Mouse (Mus musculus): ENCODE measurements around the gene Psap. TPM values are rescaled to one million over a fixed set of nuclear protein-coding genes. Genes with fewer than 3 reads are reported as not detected.
A peak's percentile ranks its signal among the peaks of the same experiment; 100 is the strongest.

Psap gene
- polyA plus RNA-seq, 1 experiment from 2014 or later, result 118 TPM

DNA sequence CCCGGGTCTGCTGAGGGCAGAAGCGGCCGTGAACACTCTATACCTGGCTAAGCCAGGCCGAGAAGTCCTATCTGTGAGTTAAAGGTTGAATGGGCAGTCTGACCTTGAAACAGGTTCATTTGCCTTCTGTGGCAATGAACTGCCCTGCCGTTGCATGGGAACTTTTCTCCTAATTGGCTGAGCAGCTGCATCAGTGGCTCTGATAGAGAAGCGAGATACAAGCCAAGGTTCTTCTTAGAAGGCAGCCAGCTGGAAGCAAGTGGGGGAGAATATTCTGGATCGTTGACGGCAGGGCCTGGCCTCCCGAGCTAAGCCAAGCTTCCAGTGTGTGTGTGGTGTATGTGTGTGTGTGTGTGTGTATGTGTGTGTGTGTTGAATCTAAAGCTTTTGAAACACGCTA, 12.2 kb upstream of the Psap start:
- H3K36me3 ChIP-seq, result no peaks in the 10 kb centered on the region
- no peaks in the 10 kb centered on the region for H3K27me3 ChIP-seq
- no peaks in the 10 kb centered on the region for H3K9me3 ChIP-seq (replicated peaks)
- no peak overlapping the region for H3K27ac ChIP-seq
- H3K4me1 ChIP-seq (replicated peaks), result peaks cover 32% of the 10 kb centered on the region
- H3K4me2 ChIP-seq, result no peak overlapping the region
- H3K9ac ChIP-seq, result no peak overlapping the region
- no peak for ATAC-seq (replicated peaks; ENCODE audit: insufficient number of reproducible peaks, insufficient read depth, low FRiP score, low read depth)
- 59% methylated on average over 10 of the region's 10 CpGs for WGBS
- no peak overlapping the region for H3K4me3 ChIP-seq

DNA sequence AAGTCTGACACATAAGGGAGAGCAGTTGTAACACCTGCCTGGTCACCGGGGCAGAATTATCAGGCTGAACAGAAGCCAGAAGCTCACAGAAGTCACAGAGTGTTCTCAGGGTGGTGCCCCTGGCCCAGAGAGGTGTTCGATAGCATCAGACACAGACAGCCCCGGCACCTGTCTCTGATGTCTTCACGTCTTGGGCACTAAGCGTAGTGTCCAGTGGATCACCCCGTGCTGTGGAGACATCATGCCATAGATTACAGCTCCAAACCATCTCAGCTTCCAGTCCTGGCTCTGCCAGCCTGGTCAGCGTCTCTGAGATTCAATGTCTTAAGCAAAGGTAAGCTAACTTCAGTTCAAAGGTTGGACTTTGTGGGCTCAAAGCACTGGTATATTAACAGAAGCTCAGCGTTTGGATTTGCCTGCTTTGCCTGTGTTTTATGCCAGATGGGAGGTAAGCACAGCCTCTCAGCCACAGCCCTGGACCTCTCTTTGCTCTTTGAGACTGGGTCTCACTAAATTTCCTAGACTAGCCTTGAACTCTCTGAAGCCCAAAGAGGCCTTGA, 10.5 kb upstream of the Psap start:
- Histone ChIP-seq H3K27me3 (no peaks in the 10 kb centered on the region), H3K4me1 (replicated peaks) (peaks cover 30% of the 10 kb centered on the region), H3K9ac (no peak overlapping the region), H3K27ac (no peak overlapping the region), H3K4me2 (no peak overlapping the region), H3K36me3 (no peaks in the 10 kb centered on the region), H3K4me3 (no peak overlapping the region), H3K9me3 (replicated peaks) (no peaks in the 10 kb centered on the region)
- 82% methylated on average over 8 of the region's 8 CpGs for WGBS
- ATAC-seq (replicated peaks; ENCODE audit: insufficient number of reproducible peaks, insufficient read depth, low FRiP score, low read depth), result no peak

DNA sequence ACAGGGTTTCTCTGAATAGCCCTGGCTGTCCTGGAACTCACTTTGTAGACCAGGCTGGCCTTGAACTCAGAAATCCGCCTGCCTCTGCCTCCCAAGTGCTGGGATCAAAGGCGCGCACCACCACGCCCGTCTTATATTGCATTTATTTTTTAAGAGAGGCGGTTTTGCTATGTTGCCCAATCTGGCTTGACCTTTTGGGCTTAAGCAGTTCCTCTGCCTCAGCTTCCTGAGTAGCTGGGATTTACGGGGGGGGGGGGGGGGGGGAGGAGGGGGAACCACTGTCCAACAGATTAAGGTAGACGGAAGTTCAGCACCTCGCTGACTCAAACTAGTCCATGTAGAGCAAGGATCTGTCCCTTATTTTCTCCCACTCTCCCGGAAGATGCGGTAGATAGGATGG, 8.7 kb upstream of the Psap start:
- Histone ChIP-seq H3K36me3 (no peaks in the 10 kb centered on the region), H3K4me2 (no peak overlapping the region), H3K4me3 (no peak overlapping the region), H3K9me3 (replicated peaks) (no peaks in the 10 kb centered on the region), H3K9ac (no peak overlapping the region), H3K27me3 (no peaks in the 10 kb centered on the region), H3K4me1 (replicated peaks) (peaks cover 31% of the 10 kb centered on the region), H3K27ac (no peak overlapping the region)
- 78% methylated on average over 11 of the region's 11 CpGs for WGBS
- ATAC-seq (replicated peaks; ENCODE audit: insufficient number of reproducible peaks, insufficient read depth, low FRiP score, low read depth), result no peak

DNA sequence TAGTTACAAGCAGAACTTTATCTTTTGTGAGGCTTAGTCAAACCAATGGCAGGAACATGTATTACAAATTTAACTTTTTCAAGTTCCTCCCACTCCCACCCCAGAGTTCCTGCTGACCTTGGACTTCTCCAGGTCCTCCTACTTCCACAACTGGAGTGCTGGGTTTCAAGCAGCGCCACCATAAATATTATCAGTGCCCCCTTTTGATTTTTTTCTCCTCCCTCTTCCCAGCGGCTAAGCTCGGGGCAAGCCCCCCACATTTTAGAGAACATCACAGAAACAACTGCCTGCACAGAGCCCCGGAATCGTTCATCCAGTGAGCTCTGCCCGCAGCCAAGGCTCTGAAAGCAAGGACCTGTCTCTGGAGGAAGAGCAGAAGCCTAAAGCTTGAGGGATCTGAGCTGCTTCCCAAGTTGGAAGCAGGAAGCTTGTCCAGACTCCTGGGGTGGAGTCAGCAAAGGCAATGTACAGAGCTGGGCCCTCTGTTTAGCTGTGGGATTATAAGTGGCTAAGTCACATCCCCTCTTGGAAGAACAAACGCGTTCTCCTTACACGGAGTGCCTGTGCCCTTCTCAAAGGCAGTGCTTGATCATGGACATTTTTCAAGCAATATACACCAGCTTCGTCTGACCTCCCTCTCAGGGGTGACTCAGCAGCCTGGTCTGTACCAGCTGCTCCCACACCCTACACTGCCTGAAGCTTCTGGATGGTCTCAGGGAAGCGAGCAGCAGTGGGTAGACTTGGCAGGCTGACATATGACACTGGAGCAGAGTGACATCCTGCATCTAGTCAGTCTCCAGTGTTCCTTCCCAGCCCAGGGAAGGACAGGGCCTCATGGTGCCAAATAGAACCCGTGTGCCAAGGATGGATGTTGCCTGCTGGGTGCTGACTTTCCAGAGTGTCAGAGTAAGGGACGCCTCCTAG, 8.0 kb upstream of the Psap start:
- Histone ChIP-seq H3K4me3 (no peak overlapping the region), H3K4me1 (replicated peaks) (peaks cover 31% of the 10 kb centered on the region), H3K36me3 (no peaks in the 10 kb centered on the region), H3K9me3 (replicated peaks) (no peaks in the 10 kb centered on the region), H3K4me2 (no peak overlapping the region), H3K9ac (no peak overlapping the region), H3K27me3 (no peaks in the 10 kb centered on the region), H3K27ac (peak overlapping the region; percentile 38)
- ATAC-seq (replicated peaks; ENCODE audit: insufficient number of reproducible peaks, insufficient read depth, low FRiP score, low read depth), result peak; percentile 56
- WGBS, result 55% methylated on average over 13 of the region's 13 CpGs

DNA sequence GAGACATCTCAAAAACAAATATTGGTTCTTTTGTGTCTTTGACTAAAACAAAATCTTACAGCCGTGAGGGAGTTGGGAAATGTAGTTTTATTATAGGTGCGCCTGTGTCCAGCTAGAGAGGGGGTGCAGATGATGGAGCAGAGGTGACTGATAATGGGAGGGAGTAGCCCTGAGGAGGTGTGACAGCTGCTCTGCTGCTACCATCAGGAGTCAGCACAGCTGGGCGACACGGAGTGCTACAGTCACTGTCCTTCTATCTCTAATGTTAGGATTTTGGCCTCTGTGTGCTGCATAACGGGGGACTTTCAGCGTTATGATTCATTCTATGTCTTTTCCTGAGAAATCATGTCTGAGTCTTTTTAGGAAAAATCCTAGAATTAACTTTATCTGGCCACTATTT, 6.4 kb upstream of the Psap start:
- H3K9me3 ChIP-seq (replicated peaks), result no peaks in the 10 kb centered on the region
- ATAC-seq (replicated peaks; ENCODE audit: insufficient number of reproducible peaks, insufficient read depth, low FRiP score, low read depth), result no peak
- H3K4me1 ChIP-seq (replicated peaks), result peaks cover 23% of the 10 kb centered on the region
- no peaks in the 10 kb centered on the region for H3K36me3 ChIP-seq
- no peak overlapping the region for H3K27ac ChIP-seq
- 67% methylated on average over 6 of the region's 6 CpGs for WGBS
- no peaks in the 10 kb centered on the region for H3K27me3 ChIP-seq
- no peak overlapping the region for H3K9ac ChIP-seq
- no peak overlapping the region for H3K4me2 ChIP-seq
- H3K4me3 ChIP-seq, result no peak overlapping the region

DNA sequence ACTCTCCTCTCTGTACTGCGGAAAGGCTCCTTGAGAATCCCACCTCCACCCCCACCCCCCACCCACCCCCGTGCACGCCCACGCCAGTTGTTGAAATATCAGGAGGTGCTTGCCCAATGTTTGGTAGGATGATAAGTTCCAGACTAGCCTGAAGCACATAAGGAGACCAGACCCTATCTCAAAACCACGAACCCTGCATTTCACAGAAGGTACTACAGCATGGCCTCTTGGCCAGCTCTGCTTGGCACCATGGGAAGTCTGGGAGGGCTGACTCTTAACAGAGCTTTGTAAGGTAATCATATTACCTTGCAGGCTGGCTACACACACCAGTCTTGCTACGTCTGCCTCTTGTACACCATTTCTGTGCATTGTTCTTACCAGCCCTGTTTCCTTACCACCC, 5.2 kb upstream of the Psap start:
- Histone ChIP-seq H3K27ac (no peak overlapping the region), H3K9me3 (replicated peaks) (no peaks in the 10 kb centered on the region), H3K4me3 (no peak overlapping the region), H3K27me3 (no peaks in the 10 kb centered on the region), H3K36me3 (no peaks in the 10 kb centered on the region), H3K4me2 (0 out of 2 replicates have a peak overlapping the region, but pooled peaks have one; percentile 13), H3K4me1 (replicated peaks) (peaks cover 27% of the 10 kb centered on the region), H3K9ac (no peak overlapping the region)
- ATAC-seq (replicated peaks; ENCODE audit: insufficient number of reproducible peaks, insufficient read depth, low FRiP score, low read depth), result 0 out of 2 replicates have a peak, but pooled peaks have one; percentile 33
- 19% methylated on average over 6 of the region's 6 CpGs for WGBS

DNA sequence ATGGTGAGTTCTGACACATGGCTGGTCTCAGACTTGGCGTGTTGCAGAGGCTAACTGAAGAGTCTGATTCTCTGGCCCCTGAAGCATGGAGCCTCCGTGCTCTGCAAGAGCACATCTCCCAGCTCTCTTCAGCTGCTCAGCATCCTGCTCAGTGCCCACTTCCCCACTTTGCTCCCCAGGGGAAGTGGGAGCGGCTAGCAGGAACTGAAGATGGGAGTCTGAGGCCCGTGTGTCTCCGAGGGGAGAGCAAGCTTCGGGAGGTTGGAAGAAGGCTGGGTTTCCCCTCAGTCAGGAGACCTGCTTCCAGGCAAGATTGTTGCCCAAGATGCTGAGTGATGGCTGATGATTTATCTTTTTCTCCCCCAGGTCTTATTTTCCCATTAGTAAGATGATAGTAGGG, 4.0 kb upstream of the Psap start:
- Histone ChIP-seq H3K36me3 (no peaks in the 10 kb centered on the region), H3K4me2 (no peak overlapping the region), H3K4me1 (replicated peaks) (peaks cover 30% of the 10 kb centered on the region), H3K4me3 (no peak overlapping the region), H3K27ac (no peak overlapping the region), H3K27me3 (no peaks in the 10 kb centered on the region), H3K9ac (no peak overlapping the region), H3K9me3 (replicated peaks) (no peaks in the 10 kb centered on the region)
- WGBS, result 49% methylated on average over 6 of the region's 6 CpGs
- ATAC-seq (replicated peaks; ENCODE audit: insufficient number of reproducible peaks, insufficient read depth, low FRiP score, low read depth), result no peak

DNA sequence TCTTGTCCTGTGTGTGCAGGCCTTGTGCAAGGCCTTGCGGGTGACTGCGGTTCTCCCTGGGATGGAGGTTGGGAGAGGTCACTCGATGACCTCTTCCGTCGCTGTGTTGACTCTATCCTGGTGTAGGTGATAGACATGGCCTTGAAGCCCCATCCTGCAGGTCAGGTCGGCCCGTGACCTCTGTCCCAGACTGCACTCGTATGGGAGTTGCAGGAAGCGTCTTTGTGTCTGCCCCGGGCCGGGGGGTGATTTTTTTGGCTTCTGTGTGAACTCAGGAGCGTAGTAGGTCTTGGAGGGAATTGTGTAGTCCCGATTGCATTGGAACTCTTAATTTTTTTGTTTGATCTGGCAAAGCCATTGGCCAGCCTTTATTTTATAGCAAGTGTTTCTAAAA, 576 bp downstream of the Psap start:
- Histone ChIP-seq H3K9me3 (replicated peaks) (no peaks in the 10 kb centered on the region), H3K4me3 (peak overlapping the region; percentile 79), H3K4me1 (replicated peaks) (peaks cover 55% of the 10 kb centered on the region), H3K36me3 (no peaks in the 10 kb centered on the region), H3K27me3 (no peaks in the 10 kb centered on the region), H3K9ac (peak overlapping the region; percentile 79), H3K4me2 (peak overlapping the region; percentile 77), H3K27ac (peak overlapping the region; percentile 84)
- no peak for ATAC-seq (replicated peaks; ENCODE audit: insufficient number of reproducible peaks, insufficient read depth, low FRiP score, low read depth)
- 5% methylated on average over 13 of the region's 13 CpGs for WGBS

DNA sequence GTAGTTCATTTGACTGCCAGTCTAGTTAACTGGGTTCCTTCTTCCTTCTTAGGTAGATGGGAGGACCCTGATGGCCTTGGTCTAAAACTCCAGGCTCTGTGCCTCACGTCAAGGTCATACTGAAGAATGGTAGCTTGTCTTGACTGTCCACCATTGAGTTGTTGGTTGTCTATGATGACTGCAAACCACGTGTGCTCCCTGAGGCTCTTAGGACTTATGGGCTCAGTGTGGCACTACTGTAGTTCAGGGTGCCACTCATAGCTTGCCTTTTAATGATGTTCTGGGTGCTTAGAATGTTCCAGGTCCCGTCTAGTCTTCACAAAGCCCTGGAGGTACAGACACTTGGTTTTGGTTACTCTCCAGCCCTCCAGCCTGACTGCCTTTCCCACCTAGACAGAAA, 1.4 kb downstream of the Psap start:
- H3K27me3 ChIP-seq, result no peaks in the 10 kb centered on the region
- 91% methylated on average over 3 of the region's 3 CpGs for WGBS
- no peak overlapping the region for H3K9ac ChIP-seq
- H3K9me3 ChIP-seq (replicated peaks), result no peaks in the 10 kb centered on the region
- H3K4me1 ChIP-seq (replicated peaks), result peaks cover 60% of the 10 kb centered on the region
- no peak overlapping the region for H3K27ac ChIP-seq
- H3K4me3 ChIP-seq, result peak overlapping the region; percentile 79
- H3K4me2 ChIP-seq, result peak overlapping the region; percentile 77
- no peak for ATAC-seq (replicated peaks; ENCODE audit: insufficient number of reproducible peaks, insufficient read depth, low FRiP score, low read depth)
- no peaks in the 10 kb centered on the region for H3K36me3 ChIP-seq

DNA sequence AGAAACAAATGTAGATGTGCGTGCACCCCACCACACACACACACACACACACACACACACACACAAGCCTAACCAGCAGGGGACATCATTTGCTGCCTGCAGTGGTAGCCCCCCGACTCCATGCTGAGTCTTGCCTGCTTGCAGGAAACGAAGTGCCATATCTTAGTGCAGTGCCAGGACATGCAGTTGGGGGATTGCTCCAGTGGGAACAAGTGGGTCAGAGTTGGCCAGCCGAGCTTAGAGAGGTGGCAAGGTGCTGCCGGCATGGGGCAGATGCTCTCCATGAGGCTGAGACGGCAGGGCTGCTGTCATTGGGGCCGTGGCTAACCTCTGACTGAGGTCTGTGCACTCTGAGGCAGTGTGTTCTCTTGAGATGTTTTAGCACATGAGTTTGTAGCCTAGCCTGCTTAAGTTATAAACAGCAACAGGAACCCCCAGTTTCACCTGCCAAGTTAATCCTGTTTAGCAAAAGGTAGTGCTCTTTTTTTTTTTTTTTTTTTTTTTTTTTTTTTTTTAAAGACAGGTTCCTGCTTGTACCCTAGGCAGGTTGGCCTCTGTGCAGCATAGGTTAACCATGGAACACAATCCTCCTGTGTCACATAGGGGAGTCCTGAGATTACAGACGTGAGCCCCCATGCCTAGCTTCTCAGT, 2.0 kb downstream of the Psap start:
- no peaks in the 10 kb centered on the region for H3K9me3 ChIP-seq (replicated peaks)
- no peak for ATAC-seq (replicated peaks; ENCODE audit: insufficient number of reproducible peaks, insufficient read depth, low FRiP score, low read depth)
- H3K4me2 ChIP-seq, result peak overlapping the region; percentile 77
- no peak overlapping the region for H3K9ac ChIP-seq
- WGBS, result 76% methylated on average over 8 of the region's 8 CpGs
- peak overlapping the region; percentile 79 for H3K4me3 ChIP-seq
- peak overlapping the region; percentile 22; the same call in 1 of the 2 replicates for H3K27ac ChIP-seq
- peaks cover 66% of the 10 kb centered on the region for H3K4me1 ChIP-seq (replicated peaks)
- no peaks in the 10 kb centered on the region for H3K27me3 ChIP-seq
- no peaks in the 10 kb centered on the region for H3K36me3 ChIP-seq

DNA sequence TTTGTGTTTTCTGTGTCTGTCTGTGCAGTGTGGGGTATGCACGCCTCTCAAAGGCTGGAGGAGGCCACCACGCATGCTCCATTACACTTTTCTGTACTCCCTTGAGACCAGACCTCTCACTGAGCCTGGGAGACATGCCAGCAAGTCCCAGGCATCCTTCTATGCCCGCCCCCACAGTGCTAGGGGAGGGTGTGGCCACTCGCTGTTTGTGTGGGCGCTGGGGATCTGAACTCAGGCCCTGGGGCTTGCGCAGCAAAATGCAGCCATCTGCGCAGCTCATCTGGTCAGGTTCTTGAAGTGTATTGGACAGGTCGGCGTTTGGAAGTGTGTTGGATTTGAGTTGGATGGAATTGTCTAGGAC, 2.5 kb downstream of the Psap start:
- Histone ChIP-seq H3K9me3 (replicated peaks) (no peaks in the 10 kb centered on the region), H3K9ac (no peak overlapping the region), H3K27ac (peak overlapping the region; percentile 22; the same call in 1 of the 2 replicates), H3K4me3 (peak overlapping the region; percentile 15; the same call in 1 of the 2 replicates), H3K4me1 (replicated peaks) (peaks cover 71% of the 10 kb centered on the region), H3K4me2 (peak overlapping the region; percentile 77), H3K36me3 (no peaks in the 10 kb centered on the region), H3K27me3 (no peaks in the 10 kb centered on the region)
- 83% methylated on average over 9 of the region's 9 CpGs for WGBS
- no peak for ATAC-seq (replicated peaks; ENCODE audit: insufficient number of reproducible peaks, insufficient read depth, low FRiP score, low read depth)

Measured in heart, embryonic 15.5 days (tissue).